Mouse (Mus musculus) ES-Bruce4 (cell line): ENCODE results near the gene Zpbp2. TPM values are rescaled to one million over a fixed set of nuclear protein-coding genes. Genes with fewer than 3 reads are reported as not detected.

Experiments used
- H3K27ac ChIP-seq: 2 replicates; pipeline ENCODE4 v1.5.1; 2012; ENCODE audit warnings: low read length, inconsistent platforms; ENCODE audit not compliant: insufficient read depth
- H3K27me3 ChIP-seq: 2 replicates; pipeline ENCODE4 v1.6.1; 2012; ENCODE audit warnings: mild to moderate bottlenecking, low read length, inconsistent platforms; ENCODE audit not compliant: control insufficient read depth, poor library complexity, insufficient read depth, severe bottlenecking
- H3K36me3 ChIP-seq: 2 replicates; pipeline ENCODE4 v1.6.1; 2012; ENCODE audit warnings: inconsistent platforms, mild to moderate bottlenecking, low read length, moderate library complexity; ENCODE audit not compliant: control insufficient read depth, poor library complexity, insufficient read depth, severe bottlenecking
- H3K4me1 ChIP-seq: one replicate; pipeline ENCODE4 v1.8.1; 2011; ENCODE audit warnings: low read length; ENCODE audit not compliant: control insufficient read depth, insufficient read depth
- H3K4me3 ChIP-seq: 2 replicates; pipeline ENCODE4 v1.5.1; 2011; ENCODE audit warnings: low read depth, mild to moderate bottlenecking, low read length
- H3K9ac ChIP-seq: 2 replicates; pipeline ENCODE4 v1.6.1; 2012; ENCODE audit warnings: low read depth, mild to moderate bottlenecking, inconsistent platforms; ENCODE audit not compliant: poor library complexity, severe bottlenecking
- H3K9me3 ChIP-seq: replicated peaks from 2 replicates; pipeline ENCODE4 v1.6.1; 2012; ENCODE audit warnings: mild to moderate bottlenecking, low read length, inconsistent platforms; ENCODE audit not compliant: control insufficient read depth, poor library complexity, insufficient read depth, severe bottlenecking
- CTCF ChIP-seq: IDR thresholded peaks from one replicate; pipeline ENCODE4 v1.8.1; 2011; ENCODE audit warnings: low read depth, low read length
- EP300 ChIP-seq: IDR thresholded peaks from 2 replicates; pipeline ENCODE4 v1.6.1; 2011; ENCODE audit warnings: low read depth, low read length; ENCODE audit not compliant: insufficient read depth
- POLR2A ChIP-seq: IDR thresholded peaks from one replicate; pipeline ENCODE4 v1.8.1; 2011; ENCODE audit warnings: low read length; ENCODE audit not compliant: insufficient read depth
- polyA plus RNA-seq: library from polyadenylated mRNA; stranded (reverse); fragments of >200 nt; gene quantifications from 2 replicates; pipeline ENCODE4 v1.2.4, GENCODE M21; 2011; ENCODE audit warnings: low read depth; ENCODE audit not compliant: missing spikeins, insufficient read depth, insufficient read length

Gene Zpbp2
- polyA plus RNA-seq, 1 experiment = not detected

- H3K27me3 ChIP-seq = no peaks in the 10 kb centered on the region
- TF ChIP-seq EP300 (no peak), POLR2A (no peak), CTCF (no peak)
- H3K36me3 ChIP-seq = no peaks in the 10 kb centered on the region
- no peak overlapping the region for H3K4me3 ChIP-seq
- no peak overlapping the region for H3K27ac ChIP-seq
- H3K9ac ChIP-seq = no peak overlapping the region
- no peaks in the 10 kb centered on the region for H3K9me3 ChIP-seq
- H3K4me1 ChIP-seq = no peaks in the 10 kb centered on the region
These were observed 39.9 kb downstream of the Zpbp2 start for GRCm38 (mm10) chr11:98590548-98591445.

GRCm38 (mm10) chr11:98595021-98595420 is 44.1 kb downstream of the Zpbp2 start:
- no peak overlapping the region for H3K27ac ChIP-seq
- H3K27me3 ChIP-seq = no peaks in the 10 kb centered on the region
- H3K4me3 ChIP-seq = no peak overlapping the region
- no peak overlapping the region for H3K9ac ChIP-seq
- H3K4me1 ChIP-seq = no peaks in the 10 kb centered on the region
- H3K36me3 ChIP-seq = no peaks in the 10 kb centered on the region
- no peaks in the 10 kb centered on the region for H3K9me3 ChIP-seq
- TF ChIP-seq EP300 = no peak
- no peak for TF ChIP-seq CTCF
- TF ChIP-seq POLR2A = no peak

GRCm38 (mm10) chr11:98595473-98595872 is 44.6 kb downstream of the Zpbp2 start:
- Histone ChIP-seq H3K9ac (no peak overlapping the region), H3K4me3 (no peak overlapping the region), H3K36me3 (no peaks in the 10 kb centered on the region), H3K4me1 (no peaks in the 10 kb centered on the region), H3K9me3 (no peaks in the 10 kb centered on the region), H3K27ac (no peak overlapping the region), H3K27me3 (no peaks in the 10 kb centered on the region)
- TF ChIP-seq CTCF (no peak), POLR2A (no peak), EP300 (no peak)

- no peaks in the 10 kb centered on the region for H3K27me3 ChIP-seq
- H3K9me3 ChIP-seq = no peaks in the 10 kb centered on the region
- no peaks in the 10 kb centered on the region for H3K4me1 ChIP-seq
- H3K9ac ChIP-seq = no peak overlapping the region
- H3K27ac ChIP-seq = no peak overlapping the region
- no peak overlapping the region for H3K4me3 ChIP-seq
- H3K36me3 ChIP-seq = no peaks in the 10 kb centered on the region
- TF ChIP-seq CTCF = no peak
- TF ChIP-seq POLR2A = no peak
- TF ChIP-seq EP300 = no peak
These were observed 45.1 kb downstream of the Zpbp2 start for GRCm38 (mm10) chr11:98595955-98596354.

- TF ChIP-seq POLR2A = no peak
- TF ChIP-seq CTCF = peak; percentile 68
- no peaks in the 10 kb centered on the region for H3K27me3 ChIP-seq
- H3K9me3 ChIP-seq = no peaks in the 10 kb centered on the region
- H3K9ac ChIP-seq = no peak overlapping the region
- H3K4me3 ChIP-seq = no peak overlapping the region
- no peaks in the 10 kb centered on the region for H3K36me3 ChIP-seq
- H3K4me1 ChIP-seq = no peaks in the 10 kb centered on the region
- H3K27ac ChIP-seq = no peak overlapping the region
These were observed 46.5 kb downstream of the Zpbp2 start for GRCm38 (mm10) chr11:98597363-98597762.

- no peaks in the 10 kb centered on the region for H3K4me1 ChIP-seq
- no peaks in the 10 kb centered on the region for H3K27me3 ChIP-seq
- H3K9me3 ChIP-seq = no peaks in the 10 kb centered on the region
- TF ChIP-seq EP300 (no peak), POLR2A (no peak), CTCF (no peak)
- H3K4me3 ChIP-seq = peak within 1 kb of the TSS; percentile 6; the same call in 1 of the 2 replicates
- H3K36me3 ChIP-seq = no peaks in the 10 kb centered on the region
- no peak within 1 kb of the TSS for H3K27ac ChIP-seq
- H3K9ac ChIP-seq = no peak within 1 kb of the TSS
These were observed 47.1 kb downstream of the Zpbp2 start, which contains the start of gene Lrrc3c for GRCm38 (mm10) chr11:98597991-98598390. Lrrc3c (plus strand) TSS chr11:98598291.
